ENCODE assay signal across 11 mouse cellular contexts in the genomic region with DNA sequence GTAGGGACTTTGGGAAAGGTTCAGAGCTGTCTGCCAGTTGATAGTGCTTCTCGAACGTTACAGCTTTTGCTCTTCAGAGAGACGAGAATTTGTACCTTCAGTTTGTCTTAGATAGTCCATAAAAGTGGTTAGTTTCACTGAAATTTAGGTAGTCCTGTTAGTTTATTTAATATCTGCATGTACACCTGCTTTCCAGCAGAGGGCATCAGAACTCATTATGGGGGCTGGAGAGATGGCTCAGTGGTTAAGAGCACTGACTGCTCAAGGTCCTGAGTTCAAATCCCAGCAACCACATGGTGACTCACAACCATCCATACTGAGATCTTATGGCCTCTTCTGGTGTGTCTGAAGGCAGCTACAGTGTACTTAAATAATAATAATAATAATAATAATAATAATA. TPM values are rescaled to one million over a fixed set of nuclear protein-coding genes. Genes with fewer than 3 reads are reported as not detected.
DNase-seq lines count a peak whose midpoint lies in the region; ATAC-seq and TF ChIP-seq lines count a peak whose summit lies in the region.
"Had no signal": no experiment of that assay in that cellular context is flagged by ENCODE, and none has a peak within 500 bp of the region (broad histone marks: within the 10 kb centered on the region; RNA-seq: fewer than 3 reads in every experiment).

No protein-coding gene starts in this region.

- H3K36me3 ChIP-seq in hindbrain, postnatal 0 days (ENCODE audit: insufficient read depth, low read length) = peaks cover 25% of the 10 kb centered on the region; the same call in 1 of the 2 replicates
- H3K36me3 ChIP-seq in hindbrain, embryonic 11.5 days (ENCODE audit: control insufficient read depth, insufficient read depth, low read length) = peaks cover 10% of the 10 kb centered on the region; the same call in 1 of the 2 replicates
- H3K36me3 ChIP-seq in lung, postnatal 0 days (ENCODE audit: insufficient read depth, low read length) = peaks cover 8% of the 10 kb centered on the region; the same call in 1 of the 2 replicates
- H3K36me3 ChIP-seq in CH12.LX (replicated peaks in 1 of 2; ENCODE audit: control insufficient read depth in 1 of 2, insufficient read depth in 1 of 2, low read length in 1 of 2) = peaks cover 51 to 85% of the 10 kb centered on the region in 2 experiments

- TF ChIP-seq CTCF in hindbrain, postnatal 0 days (IDR thresholded peaks at IDR 0.05; ENCODE audit: low read depth) = peak; percentile 47
- TF ChIP-seq CTCF in lung, postnatal 0 days (IDR thresholded peaks at IDR 0.05) = peak; percentile 46
- peak in 1 of 2 experiments; percentile 49; a peak in 3 of 4 replicates for TF ChIP-seq CTCF in CH12.LX (conservative IDR thresholded peaks at IDR 0.05 in 1 of 2, IDR thresholded peaks at IDR 0.05 in 1 of 2; ENCODE audit: low read depth in 2 of 2, low read length in 2 of 2)

- no peak for ATAC-seq in hindbrain, postnatal 0 days
- no peak for ATAC-seq in hindbrain, embryonic 11.5 days (ENCODE audit: low FRiP score)
- no peak for ATAC-seq in lung, postnatal 0 days
- peak; percentile 56 for ATAC-seq in megakaryocyte progenitor cell, adult 5-6 weeks (replicated peaks; ENCODE audit: poor library complexity)
- ATAC-seq: forebrain, embryonic 13.5 days had no signal

- no peak overlapping the region for H3K27ac ChIP-seq in hindbrain, postnatal 0 days
- no peak overlapping the region for H3K27ac ChIP-seq in hindbrain, embryonic 11.5 days (ENCODE audit: low read depth, low read length)
- no peak overlapping the region for H3K27ac ChIP-seq in lung, postnatal 0 days (ENCODE audit: low read length)
- no peak overlapping the region for H3K27ac ChIP-seq in CH12.LX (ENCODE audit: insufficient read depth, low read depth)
- H3K27ac ChIP-seq: forebrain, embryonic 13.5 days; limb, embryonic 12.5 days had no signal

- peaks cover 78% of the 10 kb centered on the region for H3K79me2 ChIP-seq in CH12.LX (replicated peaks; ENCODE audit: control insufficient read depth, extremely low read depth, insufficient read depth, poor library complexity, severe bottlenecking)

- no peak overlapping the region for H3K9ac ChIP-seq in hindbrain, postnatal 0 days (replicated peaks; ENCODE audit: low read length)
- no peak overlapping the region for H3K9ac ChIP-seq in hindbrain, embryonic 11.5 days (ENCODE audit: low read depth, low read length)
- no peak overlapping the region for H3K9ac ChIP-seq in lung, postnatal 0 days (replicated peaks; ENCODE audit: low read depth)
- H3K9ac ChIP-seq in CH12.LX (ENCODE audit: insufficient read depth, low read depth) = no peak overlapping the region
- H3K9ac ChIP-seq: forebrain, embryonic 13.5 days; limb, embryonic 12.5 days had no signal

- H3K9me3 ChIP-seq in hindbrain, postnatal 0 days (ENCODE audit: low read length) = no peaks in the 10 kb centered on the region
- no peaks in the 10 kb centered on the region for H3K9me3 ChIP-seq in hindbrain, embryonic 11.5 days (ENCODE audit: control insufficient read depth, low read length)
- H3K9me3 ChIP-seq in lung, postnatal 0 days (ENCODE audit: low read length) = no peaks in the 10 kb centered on the region
- no peaks in the 10 kb centered on the region for H3K9me3 ChIP-seq in CH12.LX (replicated peaks; ENCODE audit: low read length)
- H3K9me3 ChIP-seq: forebrain, embryonic 13.5 days; limb, embryonic 12.5 days had no signal

- 93% methylated on average over 3 of the region's 3 CpGs for WGBS in hindbrain, postnatal 0 days
- WGBS in hindbrain, embryonic 11.5 days = 89% methylated on average over 3 of the region's 3 CpGs
- 82% methylated on average over 3 of the region's 3 CpGs for WGBS in lung, postnatal 0 days

- no peak for TF ChIP-seq EP300 in lung, postnatal 0 days (IDR thresholded peaks at IDR 0.05)
- TF ChIP-seq EP300 in CH12.LX (IDR thresholded peaks at IDR 0.05; ENCODE audit: low read length) = no peak

- no peak overlapping the region for H3K4me2 ChIP-seq in hindbrain, postnatal 0 days (ENCODE audit: low read depth, low read length)
- H3K4me2 ChIP-seq in hindbrain, embryonic 11.5 days (replicated peaks; ENCODE audit: low read depth, low read length) = no peak overlapping the region
- no peak overlapping the region for H3K4me2 ChIP-seq in lung, postnatal 0 days (replicated peaks; ENCODE audit: low read depth, low read length)
- no peak overlapping the region for H3K4me2 ChIP-seq in CH12.LX (ENCODE audit: insufficient read depth, low read depth, poor library complexity, severe bottlenecking)
- H3K4me2 ChIP-seq: forebrain, embryonic 13.5 days; limb, embryonic 12.5 days had no signal

- in situ Hi-C loops in CH12.LX (cut with MboI; ENCODE audit: low pct_ligation_motif_present, low pct_unique_long_range_greater_than_20kb, low sequenced_read_pairs) = no loop called here

- TF ChIP-seq POLR2A in CH12.LX (IDR thresholded peaks at IDR 0.05; ENCODE audit: low read depth, low read length) = peak; percentile 13; the same call in 1 of the 2 replicates

- dilution Hi-C loops in CH12.LX (cut with MboI; ENCODE audit: extremely low pct_ligation_motif_present, extremely low pct_unique_long_range_greater_than_20kb, low sequenced_read_pairs) = no loop called here

- peak; percentile 7 for TF ChIP-seq RAD21 in CH12.LX (IDR thresholded peaks at IDR 0.05; ENCODE audit: low read depth, low read length)

- DNase-seq in hindbrain, postnatal 0 days (ENCODE audit: low spot score) = no peak
- no peak for DNase-seq in hindbrain, embryonic 11.5 days (ENCODE audit: low spot score)
- no peak for DNase-seq in lung, postnatal 0 days (ENCODE audit: low spot score)
- DNase-seq in lung, postnatal 25 days (ENCODE audit: low spot score) = no peak
- no peak for DNase-seq in CH12.LX (ENCODE audit: extremely low read depth)
- DNase-seq in right cerebral cortex, postnatal 36 days (ENCODE audit: low spot score in 2 of 2) = no peak
- DNase-seq: cerebellum, postnatal 25 days; gastrocnemius, postnatal 25 days had no signal

- H3K27me3 ChIP-seq in hindbrain, postnatal 0 days (ENCODE audit: insufficient read depth, low read length) = no peaks in the 10 kb centered on the region
- no peaks in the 10 kb centered on the region for H3K27me3 ChIP-seq in hindbrain, embryonic 11.5 days (ENCODE audit: control insufficient read depth, insufficient read depth, low read length)
- no peaks in the 10 kb centered on the region for H3K27me3 ChIP-seq in lung, postnatal 0 days (replicated peaks; ENCODE audit: insufficient read depth, low read length)
- H3K27me3 ChIP-seq in CH12.LX (replicated peaks) = no peaks in the 10 kb centered on the region
- H3K27me3 ChIP-seq: forebrain, embryonic 13.5 days; limb, embryonic 12.5 days had no signal

- H3K4me1 ChIP-seq in hindbrain, postnatal 0 days (ENCODE audit: insufficient read depth, low read length) = no peaks in the 10 kb centered on the region
- no peaks in the 10 kb centered on the region for H3K4me1 ChIP-seq in hindbrain, embryonic 11.5 days (replicated peaks; ENCODE audit: control insufficient read depth, insufficient read depth, low read length)
- H3K4me1 ChIP-seq in lung, postnatal 0 days (ENCODE audit: insufficient read depth, low read depth, low read length) = no peaks in the 10 kb centered on the region
- peaks cover 20 to 58% of the 10 kb centered on the region in 2 experiments for H3K4me1 ChIP-seq in CH12.LX (ENCODE audit: control insufficient read depth in 1 of 2, insufficient read depth in 2 of 2)
- H3K4me1 ChIP-seq: limb, embryonic 12.5 days had no signal

- H3K4me3 ChIP-seq in hindbrain, postnatal 0 days (ENCODE audit: low read length) = no peak overlapping the region
- no peak overlapping the region for H3K4me3 ChIP-seq in hindbrain, embryonic 11.5 days (ENCODE audit: low read depth, low read length)
- no peak overlapping the region for H3K4me3 ChIP-seq in lung, postnatal 0 days (ENCODE audit: low read depth, low read length)
- H3K4me3 ChIP-seq in CH12.LX (replicated peaks in 1 of 3; ENCODE audit: low read depth in 2 of 3, low read length in 2 of 3, poor library complexity in 1 of 3) = no peak overlapping the region
- H3K4me3 ChIP-seq: forebrain, embryonic 13.5 days; limb, embryonic 12.5 days had no signal

TF ChIP-seq in CH12.LX, 34 proteins besides CTCF, POLR2A, EP300 and RAD21:
- TF ChIP-seq SMC3 (IDR thresholded peaks at IDR 0.05; ENCODE audit: low read depth, low read length) (peak; percentile 30; the same call in 1 of the 2 replicates), SIN3A (IDR thresholded peaks at IDR 0.05; ENCODE audit: low read length) (no peak)

RNA-seq across cellular contexts. Expression of a gene that starts 7.2 kb away (rescaled TPM):
- 21.1 and 21.5 TPM in 2 replicates for total RNA-seq in hindbrain, postnatal 0 days (2014; rRNA removed)
- 19.2 and 19.6 TPM in 2 replicates for polyA plus RNA-seq in hindbrain, postnatal 0 days (2015; fragmentation: Nextera tagmentation; extraction: Ambion mirVana)
- 62.0 and 78.7 TPM in 2 replicates for polyA plus RNA-seq in hindbrain, embryonic 11.5 days (2014; fragmentation: Nextera tagmentation; extraction: Ambion mirVana)
- polyA plus RNA-seq in lung, postnatal 0 days (2015; fragmentation: Nextera tagmentation; extraction: Ambion mirVana) = 8.4 and 10.2 TPM in 2 replicates
- 79.3 and 84.7 TPM in 2 replicates for total RNA-seq in CH12.LX (2012; rRNA removed)
- 72.9 and 76.5 TPM in 2 replicates for total RNA-seq in CH12.LX (2014; rRNA removed)
- polyA plus RNA-seq in CH12.LX (2012; ENCODE audit: insufficient read length, low read depth) = 79.0 and 79.5 TPM in 2 replicates
- 55.5 and 57.0 TPM in 2 replicates for total RNA-seq in megakaryocyte progenitor cell, adult 5-6 weeks (2015)
- total RNA-seq in megakaryocyte progenitor cell, adult 5-6 weeks (2017) = 84.1 and 114 TPM in 2 replicates
